Mouse (Mus musculus) kidney, postnatal 0 days (tissue): ENCODE data around the gene Klrb1b. TPM values are rescaled to one million over a fixed set of nuclear protein-coding genes. Genes with fewer than 3 reads are reported as not detected.

Experiments used
- ATAC-seq: fragments of 200-750 bp; cut with Nextera tagmentation; replicated peaks from 2 replicates; pipeline ENCODE4 v1.8.0; 2017; ENCODE audit warnings: low read depth, moderate number of reproducible peaks, moderate TSS enrichment, moderate library complexity; ENCODE audit not compliant: low FRiP score
- DNase-seq: peaks from one replicate; pipeline ENCODE4 v3.0.0-alpha.2; 2016; ENCODE audit warnings: low spot score
- H3K27ac ChIP-seq: fragments of 300-500 bp; sonication (generic); 2 replicates; pipeline ENCODE4 v1.5.1; 2014; ENCODE audit warnings: mild to moderate bottlenecking
- H3K27me3 ChIP-seq: fragments of 300-500 bp; sonication (generic); 2 replicates; pipeline ENCODE4 v1.6.1; 2014; ENCODE audit warnings: low read length, mixed read lengths; ENCODE audit not compliant: insufficient read depth
- H3K36me3 ChIP-seq: fragments of 300-500 bp; sonication (generic); 2 replicates; pipeline ENCODE4 v1.6.1; 2014; ENCODE audit warnings: low read length, mixed read lengths; ENCODE audit not compliant: insufficient read depth
- H3K4me1 ChIP-seq: fragments of 300-500 bp; sonication (generic); replicated peaks from 2 replicates; pipeline ENCODE4 v1.6.1; 2014; ENCODE audit warnings: antibody characterized with exemption, low read length, mixed read lengths; ENCODE audit not compliant: insufficient read depth
- H3K4me2 ChIP-seq: fragments of 300-500 bp; sonication (generic); 2 replicates; pipeline ENCODE4 v1.6.1; 2014; ENCODE audit warnings: mild to moderate bottlenecking, low read length, moderate library complexity, mixed read lengths
- H3K4me3 ChIP-seq: fragments of 300-500 bp; sonication (generic); replicated peaks from 2 replicates; pipeline ENCODE4 v1.5.1; 2014; ENCODE audit warnings: low read depth, low read length
- H3K9ac ChIP-seq: fragments of 300-500 bp; sonication (generic); 2 replicates; pipeline ENCODE4 v1.6.1; 2014; ENCODE audit warnings: low read depth, low read length
- H3K9me3 ChIP-seq: fragments of 300-500 bp; sonication (generic); replicated peaks from 2 replicates; pipeline ENCODE4 v1.6.1; 2016; ENCODE audit warnings: low read length, inconsistent platforms, mixed read lengths
- CTCF ChIP-seq: IDR thresholded peaks from 2 replicates; pipeline ENCODE4 v1.5.1; 2016; ENCODE audit warnings: antibody characterized with exemption, low read depth, mild to moderate bottlenecking, moderate library complexity
- WGBS: fragments of 180-500 bp; shearing (Covaris S2); extraction: QIAGEN DNeasy Blood & Tissue Kit; methylation state at CpG from one replicate; pipeline ENCODE4 v1.1.7; 2014; 5-methylcytosine and 5-hydroxymethylcytosine counted together
- polyA plus RNA-seq: library from polyadenylated mRNA; unstranded; fragments of >200 nt; fragmentation: Nextera tagmentation; extraction: Ambion mirVana; gene quantifications from 2 replicates; pipeline ENCODE4 v1.2.1, GENCODE M21; 2015

Klrb1b gene
- polyA plus RNA-seq, 1 experiment from 2014 or later = not detected

- no peak overlapping the region for H3K4me3 ChIP-seq
- H3K9me3 ChIP-seq = no peaks in the 10 kb centered on the region
- no peaks in the 10 kb centered on the region for H3K27me3 ChIP-seq
- ATAC-seq = peak; percentile 40; the same call in 1 of the 2 replicates
- peak; percentile 84 for DNase-seq
- TF ChIP-seq CTCF = peak; percentile 86
- H3K36me3 ChIP-seq = no peaks in the 10 kb centered on the region
- H3K4me1 ChIP-seq = no peaks in the 10 kb centered on the region; the same call in 1 of the 2 replicates
- H3K4me2 ChIP-seq = no peak overlapping the region
- WGBS = 54% methylated on average over 12 of the region's 12 CpGs
- H3K27ac ChIP-seq = no peak overlapping the region
- H3K9ac ChIP-seq = no peak overlapping the region
Observed at GRCm38 (mm10) chr6:128854024-128854820, 28.1 kb upstream of the Klrb1b start.

DNA sequence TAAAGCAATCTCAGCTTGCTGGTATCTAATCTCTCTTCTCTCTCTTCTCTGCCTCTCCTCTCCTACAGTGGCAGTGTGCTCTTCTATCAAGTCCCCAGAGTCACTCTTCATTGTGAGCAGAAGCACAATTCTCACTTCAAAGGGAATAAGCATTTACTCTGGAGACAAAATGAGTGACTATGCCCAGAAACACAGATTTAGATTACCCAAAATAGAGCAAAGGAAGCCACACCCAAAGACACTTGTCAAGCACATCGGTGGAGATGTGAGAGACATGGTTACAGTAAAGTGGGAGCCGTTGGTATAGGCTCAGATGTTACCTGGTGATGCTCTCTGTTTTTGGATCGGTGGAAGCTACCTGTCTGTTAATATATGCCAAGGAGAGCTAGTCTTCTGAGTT, 26.6 kb upstream of the Klrb1b start:
- 86% methylated on average over 3 of the region's 3 CpGs for WGBS
- no peaks in the 10 kb centered on the region for H3K36me3 ChIP-seq
- no peak for ATAC-seq
- no peaks in the 10 kb centered on the region for H3K27me3 ChIP-seq
- TF ChIP-seq CTCF = no peak
- H3K9me3 ChIP-seq = no peaks in the 10 kb centered on the region
- no peak for DNase-seq
- no peak overlapping the region for H3K9ac ChIP-seq
- H3K4me3 ChIP-seq = no peak overlapping the region
- no peak overlapping the region for H3K4me2 ChIP-seq
- H3K27ac ChIP-seq = no peak overlapping the region
- no peaks in the 10 kb centered on the region; the same call in 1 of the 2 replicates for H3K4me1 ChIP-seq

GRCm38 (mm10) chr6:128851151-128851550, 25.0 kb upstream of the Klrb1b start:
- no peaks in the 10 kb centered on the region; the same call in 1 of the 2 replicates for H3K4me1 ChIP-seq
- H3K27ac ChIP-seq = no peak overlapping the region
- no peak for DNase-seq
- no peak overlapping the region for H3K4me3 ChIP-seq
- no peak for TF ChIP-seq CTCF
- 80% methylated on average over 2 of the region's 2 CpGs for WGBS
- no peaks in the 10 kb centered on the region for H3K27me3 ChIP-seq
- H3K9ac ChIP-seq = no peak overlapping the region
- H3K36me3 ChIP-seq = no peaks in the 10 kb centered on the region
- no peaks in the 10 kb centered on the region for H3K9me3 ChIP-seq
- H3K4me2 ChIP-seq = no peak overlapping the region
- no peak for ATAC-seq

DNA sequence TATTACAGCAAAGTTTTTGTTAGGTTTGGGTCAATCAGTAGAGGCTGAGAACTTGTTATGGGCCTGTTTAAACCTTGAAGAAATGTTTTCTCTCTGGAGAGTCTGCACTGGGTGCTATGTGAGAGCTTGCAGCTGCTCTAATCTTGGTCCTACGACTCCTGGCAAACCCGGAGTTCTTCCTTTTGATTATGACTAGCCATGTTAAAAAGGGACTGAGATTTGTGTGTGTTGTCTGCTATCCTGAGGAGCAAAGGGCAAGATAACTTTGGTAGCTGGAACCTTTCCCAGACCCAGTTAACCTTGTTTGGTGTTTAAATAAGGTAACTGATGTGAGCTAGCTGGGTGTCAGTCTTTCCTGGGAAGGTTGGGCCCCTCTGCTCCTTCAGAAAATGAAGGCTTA, 24.5 kb upstream of the Klrb1b start:
- TF ChIP-seq CTCF = no peak
- Histone ChIP-seq H3K27ac (no peak overlapping the region), H3K36me3 (no peaks in the 10 kb centered on the region), H3K4me1 (no peaks in the 10 kb centered on the region; the same call in 1 of the 2 replicates), H3K9me3 (no peaks in the 10 kb centered on the region), H3K4me3 (no peak overlapping the region), H3K4me2 (no peak overlapping the region), H3K9ac (no peak overlapping the region), H3K27me3 (no peaks in the 10 kb centered on the region)
- ATAC-seq (no peak), DNase-seq (no peak)
- WGBS = 56% methylated on average over 2 of the region's 2 CpGs

GRCm38 (mm10) chr6:128849902-128850301, 23.8 kb upstream of the Klrb1b start:
- no peaks in the 10 kb centered on the region for H3K4me1 ChIP-seq
- peak; percentile 82 for TF ChIP-seq CTCF
- no peaks in the 10 kb centered on the region for H3K9me3 ChIP-seq
- no peaks in the 10 kb centered on the region for H3K27me3 ChIP-seq
- no peaks in the 10 kb centered on the region for H3K36me3 ChIP-seq
- H3K9ac ChIP-seq = no peak overlapping the region
- 50% methylated on average over 2 of the region's 2 CpGs for WGBS
- H3K27ac ChIP-seq = no peak overlapping the region
- ATAC-seq (no peak), DNase-seq (peak; percentile 75)
- H3K4me2 ChIP-seq = no peak overlapping the region
- no peak overlapping the region for H3K4me3 ChIP-seq

DNA sequence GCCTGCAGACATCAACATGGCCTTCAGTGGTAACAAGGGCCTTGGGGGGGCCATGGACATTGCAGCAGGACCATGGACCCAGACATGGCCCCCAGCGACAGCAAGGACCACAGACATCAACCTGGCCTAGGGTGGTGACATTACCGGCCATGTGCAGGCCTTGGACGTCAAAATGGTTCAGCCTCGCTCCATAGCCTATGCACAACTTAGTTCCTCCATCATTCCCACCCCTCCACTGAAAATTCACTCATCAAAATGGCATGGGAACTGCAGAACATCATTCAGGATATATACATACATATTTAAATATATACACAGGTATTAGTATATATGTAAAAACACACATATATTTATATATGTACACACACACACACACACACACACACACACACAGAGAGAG, 21.3 kb upstream of the Klrb1b start:
- no peaks in the 10 kb centered on the region for H3K27me3 ChIP-seq
- no peak overlapping the region for H3K9ac ChIP-seq
- H3K27ac ChIP-seq = no peak overlapping the region
- H3K4me2 ChIP-seq = no peak overlapping the region
- no peak for TF ChIP-seq CTCF
- no peak overlapping the region for H3K4me3 ChIP-seq
- WGBS = 99% methylated on average over 4 of the region's 4 CpGs
- H3K9me3 ChIP-seq = no peaks in the 10 kb centered on the region
- DNase-seq (no peak), ATAC-seq (no peak)
- no peaks in the 10 kb centered on the region for H3K36me3 ChIP-seq
- H3K4me1 ChIP-seq = no peaks in the 10 kb centered on the region
